Mouse (Mus musculus): ENCODE measurements at regions not wholly inside any gene's neighbourhood (a gene's known extent, or its start where the extent isn't known, plus 50 kb on each side); places are given as distances from the start of the nearest gene placed in this dataset.

GRCm38 (mm10) chr13:25675208-25675607, 404.9 kb upstream of the Nrsn1 start:
- H3K36me3 ChIP-seq (ENCODE audit: control insufficient read depth in 1 of 2, insufficient read depth in 2 of 2, low read length in 2 of 2): no peaks in the 10 kb centered on the region
- no peaks in the 10 kb centered on the region for H3K27me3 ChIP-seq (ENCODE audit: control insufficient read depth in 1 of 2, insufficient read depth in 2 of 2, low read length in 2 of 2)
- H3K9ac ChIP-seq (ENCODE audit: control insufficient read depth, low read depth, low read length, poor library complexity, severe bottlenecking): no peak overlapping the region
- no peaks in the 10 kb centered on the region for H3K9me3 ChIP-seq (replicated peaks; ENCODE audit: insufficient read depth, low read length)
- no peak overlapping the region for H3K4me3 ChIP-seq (ENCODE audit: control insufficient read depth in 1 of 2, insufficient read depth in 1 of 2, low read depth in 2 of 2, low read length in 2 of 2)
- TF ChIP-seq SMC3 (IDR thresholded peaks at IDR 0.05; ENCODE audit: low read depth, low read length) (no peak), CHD2 (IDR thresholded peaks at IDR 0.05; ENCODE audit: low read length) (no peak), GABPA (IDR thresholded peaks at IDR 0.05; ENCODE audit: low read depth, low read length) (no peak), MEF2A (IDR thresholded peaks at IDR 0.05; ENCODE audit: extremely low read depth, insufficient replicate concordance, low read depth, low read length, poor library complexity, severe bottlenecking) (no peak), ELF1 (IDR thresholded peaks at IDR 0.05; ENCODE audit: low read depth, low read length) (no peak), TBP (IDR thresholded peaks at IDR 0.05; ENCODE audit: low read depth, low read length) (no peak), MXI1 (IDR thresholded peaks at IDR 0.05; ENCODE audit: low read depth, low read length) (no peak)
- no peaks in the 10 kb centered on the region for H3K4me1 ChIP-seq (ENCODE audit: control insufficient read depth in 1 of 2, insufficient read depth in 2 of 2, low read length in 2 of 2)
- H3K27ac ChIP-seq (ENCODE audit: control insufficient read depth, low read depth, low read length): no peak overlapping the region
- DNase-seq (ENCODE audit: low read depth, low spot score): no peak
- H3K79me2 ChIP-seq (ENCODE audit: control insufficient read depth, insufficient read depth, low read length, poor library complexity): no peaks in the 10 kb centered on the region

- no peaks in the 10 kb centered on the region for H3K4me1 ChIP-seq (ENCODE audit: control insufficient read depth in 1 of 2, insufficient read depth in 2 of 2, low read length in 2 of 2)
These were observed 395.7 kb upstream of the Nrsn1 start for GRCm38 (mm10) chr13:25666022-25666421.

GRCm38 (mm10) chr13:25664963-25665606, 394.8 kb upstream of the Nrsn1 start:
- Histone ChIP-seq H3K9me3 (replicated peaks; ENCODE audit: insufficient read depth, low read length) (no peaks in the 10 kb centered on the region), H3K27ac (ENCODE audit: control insufficient read depth, low read depth, low read length) (no peak overlapping the region), H3K9ac (ENCODE audit: control insufficient read depth, low read depth, low read length, poor library complexity, severe bottlenecking) (no peak overlapping the region), H3K36me3 (ENCODE audit: control insufficient read depth in 1 of 2, insufficient read depth in 2 of 2, low read length in 2 of 2) (no peaks in the 10 kb centered on the region), H3K4me3 (ENCODE audit: control insufficient read depth in 1 of 2, insufficient read depth in 1 of 2, low read depth in 2 of 2, low read length in 2 of 2) (no peak overlapping the region), H3K79me2 (ENCODE audit: control insufficient read depth, insufficient read depth, low read length, poor library complexity) (no peaks in the 10 kb centered on the region), H3K4me1 (ENCODE audit: control insufficient read depth in 1 of 2, insufficient read depth in 2 of 2, low read length in 2 of 2) (no peaks in the 10 kb centered on the region), H3K27me3 (ENCODE audit: control insufficient read depth in 1 of 2, insufficient read depth in 2 of 2, low read length in 2 of 2) (no peaks in the 10 kb centered on the region)
- no peak for DNase-seq (ENCODE audit: low read depth, low spot score)
- TF ChIP-seq CHD2 (IDR thresholded peaks at IDR 0.05; ENCODE audit: low read length) (no peak), MYC (IDR thresholded peaks at IDR 0.05; ENCODE audit: low read depth, low read length) (no peak), SIN3A (IDR thresholded peaks at IDR 0.05; ENCODE audit: low read length) (no peak), GATA1 (IDR thresholded peaks at IDR 0.05; ENCODE audit: low read depth, low read length) (no peak), TCF12 (IDR thresholded peaks at IDR 0.05; ENCODE audit: low read depth, low read length) (no peak), MXI1 (IDR thresholded peaks at IDR 0.05; ENCODE audit: low read depth, low read length) (no peak), E2F4 (IDR thresholded peaks at IDR 0.05; ENCODE audit: borderline replicate concordance, low read depth, low read length) (no peak), ZC3H11A (IDR thresholded peaks at IDR 0.05; ENCODE audit: low read depth, low read length) (no peak), MAX (IDR thresholded peaks at IDR 0.05; ENCODE audit: low read length) (no peak), NELFE (IDR thresholded peaks at IDR 0.05; ENCODE audit: low read depth, low read length) (no peak), ZKSCAN1 (IDR thresholded peaks at IDR 0.05; ENCODE audit: low read depth, low read length) (no peak), USF2 (IDR thresholded peaks at IDR 0.05; ENCODE audit: borderline replicate concordance in 1 of 2, insufficient read depth in 1 of 2, low read depth in 1 of 2, low read length in 2 of 2) (no peak), MAFK (IDR thresholded peaks at IDR 0.05; ENCODE audit: borderline replicate concordance, low read depth, low read length) (no peak)

More at GRCm38 (mm10) chr13:25666022-25666421, 395.7 kb upstream of the Nrsn1 start:
- Histone ChIP-seq H3K27ac (ENCODE audit: control insufficient read depth, low read depth, low read length) (no peak overlapping the region), H3K36me3 (ENCODE audit: control insufficient read depth in 1 of 2, insufficient read depth in 2 of 2, low read length in 2 of 2) (no peaks in the 10 kb centered on the region), H3K27me3 (ENCODE audit: control insufficient read depth in 1 of 2, insufficient read depth in 2 of 2, low read length in 2 of 2) (no peaks in the 10 kb centered on the region), H3K79me2 (ENCODE audit: control insufficient read depth, insufficient read depth, low read length, poor library complexity) (no peaks in the 10 kb centered on the region), H3K4me3 (ENCODE audit: control insufficient read depth in 1 of 2, insufficient read depth in 1 of 2, low read depth in 2 of 2, low read length in 2 of 2) (no peak overlapping the region), H3K9me3 (replicated peaks; ENCODE audit: insufficient read depth, low read length) (no peaks in the 10 kb centered on the region), H3K9ac (ENCODE audit: control insufficient read depth, low read depth, low read length, poor library complexity, severe bottlenecking) (no peak overlapping the region)
- DNase-seq (ENCODE audit: low read depth, low spot score): no peak
- TF ChIP-seq CTCF (IDR thresholded peaks at IDR 0.05 in 2 of 3, conservative IDR thresholded peaks at IDR 0.05 in 1 of 3; ENCODE audit: control insufficient read depth in 1 of 3, insufficient read depth in 1 of 3, low read depth in 2 of 3, low read length in 3 of 3, poor library complexity in 1 of 3, severe bottlenecking in 1 of 3): no peak

All from MEL (cell line).